Mouse (Mus musculus): ENCODE measurements at regions not wholly inside any gene's neighbourhood (a gene's known extent, or its start where the extent isn't known, plus 50 kb on each side); places are given as distances from the start of the nearest gene placed in this dataset.

- ATAC-seq (ENCODE audit: low read depth) (no peak), DNase-seq (ENCODE audit: low spot score) (peak; percentile 19)
- H3K36me3 ChIP-seq (ENCODE audit: control insufficient read depth, insufficient read depth, low read length) = no peaks in the 10 kb centered on the region
- no peak overlapping the region for H3K27ac ChIP-seq (replicated peaks; ENCODE audit: low read depth, low read length)
- no peaks in the 10 kb centered on the region for H3K27me3 ChIP-seq (replicated peaks; ENCODE audit: control insufficient read depth, insufficient read depth, low read length)
- H3K4me3 ChIP-seq (ENCODE audit: low read depth, low read length) = no peak overlapping the region
- 50% methylated on average over 4 of the region's 4 CpGs for WGBS
- no peaks in the 10 kb centered on the region for H3K4me1 ChIP-seq (ENCODE audit: control insufficient read depth, insufficient read depth, low read length)
- H3K9me3 ChIP-seq (ENCODE audit: control insufficient read depth, low read length) = no peaks in the 10 kb centered on the region
- no peak overlapping the region for H3K9ac ChIP-seq (ENCODE audit: low read depth, low read length)
- H3K4me2 ChIP-seq (ENCODE audit: low read depth, low read length) = no peak overlapping the region
Measured at GRCm38 (mm10) chr16:39135777-39136176, 243.3 kb downstream of the Igsf11 start.

GRCm38 (mm10) chr16:39147151-39147550 lies 254.7 kb downstream of the Igsf11 start:
- ATAC-seq (ENCODE audit: low read depth) (no peak), DNase-seq (ENCODE audit: low spot score) (no peak)
- no peak overlapping the region for H3K4me3 ChIP-seq (ENCODE audit: low read depth, low read length)
- H3K36me3 ChIP-seq (ENCODE audit: control insufficient read depth, insufficient read depth, low read length) = no peaks in the 10 kb centered on the region
- H3K4me2 ChIP-seq (ENCODE audit: low read depth, low read length) = no peak overlapping the region
- 44% methylated on average over 2 of the region's 2 CpGs for WGBS
- no peak overlapping the region for H3K27ac ChIP-seq (replicated peaks; ENCODE audit: low read depth, low read length)
- no peak overlapping the region for H3K9ac ChIP-seq (ENCODE audit: low read depth, low read length)
- no peaks in the 10 kb centered on the region for H3K9me3 ChIP-seq (ENCODE audit: control insufficient read depth, low read length)
- no peaks in the 10 kb centered on the region for H3K27me3 ChIP-seq (replicated peaks; ENCODE audit: control insufficient read depth, insufficient read depth, low read length)
- H3K4me1 ChIP-seq (ENCODE audit: control insufficient read depth, insufficient read depth, low read length) = no peaks in the 10 kb centered on the region

GRCm38 (mm10) chr16:39151325-39152318 lies 259.2 kb downstream of the Igsf11 start:
- ATAC-seq (ENCODE audit: low read depth) (no peak), DNase-seq (ENCODE audit: low spot score) (peak; percentile 27)
- Histone ChIP-seq H3K4me2 (ENCODE audit: low read depth, low read length) (no peak overlapping the region), H3K9me3 (ENCODE audit: control insufficient read depth, low read length) (no peaks in the 10 kb centered on the region), H3K9ac (ENCODE audit: low read depth, low read length) (no peak overlapping the region), H3K27me3 (replicated peaks; ENCODE audit: control insufficient read depth, insufficient read depth, low read length) (no peaks in the 10 kb centered on the region), H3K36me3 (ENCODE audit: control insufficient read depth, insufficient read depth, low read length) (no peaks in the 10 kb centered on the region), H3K4me3 (ENCODE audit: low read depth, low read length) (no peak overlapping the region), H3K4me1 (ENCODE audit: control insufficient read depth, insufficient read depth, low read length) (no peaks in the 10 kb centered on the region), H3K27ac (replicated peaks; ENCODE audit: low read depth, low read length) (no peak overlapping the region)
- WGBS = 72% methylated on average over 9 of the region's 9 CpGs

- no peak overlapping the region for H3K4me2 ChIP-seq (ENCODE audit: low read depth, low read length)
- H3K4me3 ChIP-seq (ENCODE audit: low read depth, low read length) = no peak overlapping the region
- no peaks in the 10 kb centered on the region for H3K27me3 ChIP-seq (replicated peaks; ENCODE audit: control insufficient read depth, insufficient read depth, low read length)
- H3K4me1 ChIP-seq (ENCODE audit: control insufficient read depth, insufficient read depth, low read length) = no peaks in the 10 kb centered on the region
- WGBS = 33% methylated on average over 3 of the region's 3 CpGs
- ATAC-seq (ENCODE audit: low read depth) (no peak), DNase-seq (ENCODE audit: low spot score) (peak; percentile 3)
- H3K36me3 ChIP-seq (ENCODE audit: control insufficient read depth, insufficient read depth, low read length) = no peaks in the 10 kb centered on the region
- H3K9me3 ChIP-seq (ENCODE audit: control insufficient read depth, low read length) = no peaks in the 10 kb centered on the region
- H3K9ac ChIP-seq (ENCODE audit: low read depth, low read length) = no peak overlapping the region
- H3K27ac ChIP-seq (replicated peaks; ENCODE audit: low read depth, low read length) = no peak overlapping the region
Measured at GRCm38 (mm10) chr16:39158893-39159292, 266.4 kb downstream of the Igsf11 start.

- no peak overlapping the region for H3K9ac ChIP-seq (ENCODE audit: low read depth, low read length)
- 77% methylated on average over 7 of the region's 7 CpGs for WGBS
- ATAC-seq (ENCODE audit: low read depth) (no peak), DNase-seq (ENCODE audit: low spot score) (no peak)
- H3K27me3 ChIP-seq (replicated peaks; ENCODE audit: control insufficient read depth, insufficient read depth, low read length) = no peaks in the 10 kb centered on the region
- no peaks in the 10 kb centered on the region for H3K36me3 ChIP-seq (ENCODE audit: control insufficient read depth, insufficient read depth, low read length)
- H3K4me3 ChIP-seq (ENCODE audit: low read depth, low read length) = no peak overlapping the region
- H3K4me2 ChIP-seq (ENCODE audit: low read depth, low read length) = no peak overlapping the region
- H3K4me1 ChIP-seq (ENCODE audit: control insufficient read depth, insufficient read depth, low read length) = no peaks in the 10 kb centered on the region
- H3K9me3 ChIP-seq (ENCODE audit: control insufficient read depth, low read length) = no peaks in the 10 kb centered on the region
- no peak overlapping the region for H3K27ac ChIP-seq (replicated peaks; ENCODE audit: low read depth, low read length)
Measured at GRCm38 (mm10) chr16:39159725-39160124, 267.3 kb downstream of the Igsf11 start.

- H3K4me1 ChIP-seq (ENCODE audit: control insufficient read depth, insufficient read depth, low read length) = no peaks in the 10 kb centered on the region
- H3K4me2 ChIP-seq (ENCODE audit: low read depth, low read length) = no peak overlapping the region
- WGBS = 28% methylated on average over 1 of the region's 1 CpGs
- H3K4me3 ChIP-seq (ENCODE audit: low read depth, low read length) = no peak overlapping the region
- no peaks in the 10 kb centered on the region for H3K9me3 ChIP-seq (ENCODE audit: control insufficient read depth, low read length)
- H3K27me3 ChIP-seq (replicated peaks; ENCODE audit: control insufficient read depth, insufficient read depth, low read length) = no peaks in the 10 kb centered on the region
- no peak overlapping the region for H3K27ac ChIP-seq (replicated peaks; ENCODE audit: low read depth, low read length)
- no peak overlapping the region for H3K9ac ChIP-seq (ENCODE audit: low read depth, low read length)
- no peak for DNase-seq (ENCODE audit: low spot score)
- no peak for ATAC-seq (ENCODE audit: low read depth)
- H3K36me3 ChIP-seq (ENCODE audit: control insufficient read depth, insufficient read depth, low read length) = no peaks in the 10 kb centered on the region
Measured at GRCm38 (mm10) chr16:39162684-39163083, 270.2 kb downstream of the Igsf11 start.

- 83% methylated on average over 4 of the region's 4 CpGs for WGBS
Measured at GRCm38 (mm10) chr16:39191861-39192260, 299.4 kb downstream of the Igsf11 start.

GRCm38 (mm10) chr16:39195431-39195830 lies 303.0 kb downstream of the Igsf11 start:
- no peak overlapping the region for H3K27ac ChIP-seq (replicated peaks; ENCODE audit: low read depth, low read length)
- no peaks in the 10 kb centered on the region for H3K27me3 ChIP-seq (replicated peaks; ENCODE audit: control insufficient read depth, insufficient read depth, low read length)
- no peak overlapping the region for H3K4me3 ChIP-seq (ENCODE audit: low read depth, low read length)
- DNase-seq (ENCODE audit: low spot score) = no peak
- no peaks in the 10 kb centered on the region for H3K4me1 ChIP-seq (ENCODE audit: control insufficient read depth, insufficient read depth, low read length)
- H3K9ac ChIP-seq (ENCODE audit: low read depth, low read length) = no peak overlapping the region
- no peaks in the 10 kb centered on the region for H3K9me3 ChIP-seq (ENCODE audit: control insufficient read depth, low read length)
- WGBS = 89% methylated on average over 1 of the region's 1 CpGs
- ATAC-seq (ENCODE audit: low read depth) = no peak
- H3K36me3 ChIP-seq (ENCODE audit: control insufficient read depth, insufficient read depth, low read length) = no peaks in the 10 kb centered on the region
- no peak overlapping the region for H3K4me2 ChIP-seq (ENCODE audit: low read depth, low read length)

More at GRCm38 (mm10) chr16:39191861-39192260, 299.4 kb downstream of the Igsf11 start:
- Histone ChIP-seq H3K4me1 (ENCODE audit: control insufficient read depth, insufficient read depth, low read length) (no peaks in the 10 kb centered on the region), H3K4me2 (ENCODE audit: low read depth, low read length) (no peak overlapping the region), H3K36me3 (ENCODE audit: control insufficient read depth, insufficient read depth, low read length) (no peaks in the 10 kb centered on the region), H3K9ac (ENCODE audit: low read depth, low read length) (no peak overlapping the region), H3K27me3 (replicated peaks; ENCODE audit: control insufficient read depth, insufficient read depth, low read length) (no peaks in the 10 kb centered on the region), H3K27ac (replicated peaks; ENCODE audit: low read depth, low read length) (no peak overlapping the region), H3K4me3 (ENCODE audit: low read depth, low read length) (no peak overlapping the region), H3K9me3 (ENCODE audit: control insufficient read depth, low read length) (no peaks in the 10 kb centered on the region)
- ATAC-seq (ENCODE audit: low read depth) = no peak
- no peak for DNase-seq (ENCODE audit: low spot score)

GRCm38 (mm10) chr16:39196896-39197295 lies 304.4 kb downstream of the Igsf11 start:
- no peaks in the 10 kb centered on the region for H3K27me3 ChIP-seq (replicated peaks; ENCODE audit: control insufficient read depth, insufficient read depth, low read length)
- no peak overlapping the region for H3K4me2 ChIP-seq (ENCODE audit: low read depth, low read length)
- 50% methylated on average over 2 of the region's 2 CpGs for WGBS
- no peaks in the 10 kb centered on the region for H3K36me3 ChIP-seq (ENCODE audit: control insufficient read depth, insufficient read depth, low read length)
- no peak overlapping the region for H3K27ac ChIP-seq (replicated peaks; ENCODE audit: low read depth, low read length)
- DNase-seq (ENCODE audit: low spot score) = peak; percentile 15
- no peaks in the 10 kb centered on the region for H3K4me1 ChIP-seq (ENCODE audit: control insufficient read depth, insufficient read depth, low read length)
- H3K9me3 ChIP-seq (ENCODE audit: control insufficient read depth, low read length) = no peaks in the 10 kb centered on the region
- ATAC-seq (ENCODE audit: low read depth) = no peak
- no peak overlapping the region for H3K9ac ChIP-seq (ENCODE audit: low read depth, low read length)
- H3K4me3 ChIP-seq (ENCODE audit: low read depth, low read length) = no peak overlapping the region
